Mouse (Mus musculus): ENCODE results near the gene Exosc9.
A peak's percentile ranks its signal among the peaks of the same experiment; 100 is the strongest.

Exosc9 gene

GRCm38 (mm10) chr3:36557601-36558000 is 5.2 kb downstream of the Exosc9 start:
- no peak for DNase-seq

- DNase-seq: no peak
These were observed 7.2 kb downstream of the Exosc9 start for GRCm38 (mm10) chr3:36559606-36560005.

GRCm38 (mm10) chr3:36563666-36564065 is 11.3 kb downstream of the Exosc9 start:
- no peak for DNase-seq

- DNase-seq: no peak
These were observed 17.4 kb downstream of the Exosc9 start for GRCm38 (mm10) chr3:36569836-36570235.

- DNase-seq: no peak
These were observed 19.0 kb downstream of the Exosc9 start for GRCm38 (mm10) chr3:36571361-36571826.

GRCm38 (mm10) chr3:36571827-36572378 is 19.5 kb downstream of the Exosc9 start, which contains the start of gene Ccna2:
Ccna2 (minus strand) TSS chr3:36572150.
- DNase-seq: peak; percentile 97 to 98

- DNase-seq: no peak
These were observed 46.4 kb downstream of the Exosc9 start for GRCm38 (mm10) chr3:36598811-36599210.

- peak in 1 of 2 experiments; percentile 1 for DNase-seq
These were observed 47.4 kb downstream of the Exosc9 start for GRCm38 (mm10) chr3:36599773-36600172.

- DNase-seq: no peak
These were observed 53.7 kb downstream of the Exosc9 start for GRCm38 (mm10) chr3:36605894-36606783.

GRCm38 (mm10) chr3:36612687-36613086 is 60.3 kb downstream of the Exosc9 start:
- DNase-seq: no peak

GRCm38 (mm10) chr3:36613202-36613907 is 60.9 kb downstream of the Exosc9 start, which contains the start of gene Bbs7:
Bbs7 (minus strand) TSS chr3:36613477.
- peak; percentile 86 to 93 for DNase-seq

- no peak for DNase-seq
These were observed 61.5 kb downstream of the Exosc9 start for GRCm38 (mm10) chr3:36613908-36614255.
